Mouse (Mus musculus) lung, adult 2 months (tissue): ENCODE results near the gene Fam199x. TPM values are rescaled to one million over a fixed set of nuclear protein-coding genes. Genes with fewer than 3 reads are reported as not detected.

Experiments
- DNase-seq: peaks from one replicate; pipeline ENCODE4 v3.0.0; 2022
- H3K4me1 ChIP-seq: fragments of 200-500 bp; 2 replicates; pipeline ENCODE4 v1.6.1; 2011; ENCODE audit warnings: low read length; ENCODE audit not compliant: control insufficient read depth, insufficient read depth
- H3K4me3 ChIP-seq: fragments of 200-500 bp; replicated peaks from 2 replicates; pipeline ENCODE3; 2011; ENCODE audit warnings: low read depth, mild to moderate bottlenecking, control low read depth, low read length; ENCODE audit errors: extremely low read depth
- CTCF ChIP-seq: fragments of 200-500 bp; IDR thresholded peaks from 2 replicates; pipeline ENCODE4 v1.5.1; 2011; ENCODE audit warnings: mild to moderate bottlenecking, low read length, control low read depth; ENCODE audit not compliant: insufficient read depth
- POLR2A ChIP-seq: fragments of 200-500 bp; IDR thresholded peaks from 2 replicates; pipeline ENCODE4 v1.6.1; 2011; ENCODE audit warnings: low read depth, mild to moderate bottlenecking, control low read depth, low read length, borderline replicate concordance; ENCODE audit errors: extremely low read depth
- WGBS: fragments of 180-500 bp; shearing (Covaris S2); methylation state at CpG from one replicate; pipeline ENCODE4 v1.1.7; 2018; 5-methylcytosine and 5-hydroxymethylcytosine counted together
- polyA plus RNA-seq: library from polyadenylated mRNA; depleted of rRNA; stranded (reverse); fragments of >200 nt; gene quantifications from 2 replicates; pipeline ENCODE4 v1.2.3, GENCODE M21; 2012; rRNA removed

Gene Fam199x
- polyA plus RNA-seq, 1 experiment = 1.3 TPM

DNA sequence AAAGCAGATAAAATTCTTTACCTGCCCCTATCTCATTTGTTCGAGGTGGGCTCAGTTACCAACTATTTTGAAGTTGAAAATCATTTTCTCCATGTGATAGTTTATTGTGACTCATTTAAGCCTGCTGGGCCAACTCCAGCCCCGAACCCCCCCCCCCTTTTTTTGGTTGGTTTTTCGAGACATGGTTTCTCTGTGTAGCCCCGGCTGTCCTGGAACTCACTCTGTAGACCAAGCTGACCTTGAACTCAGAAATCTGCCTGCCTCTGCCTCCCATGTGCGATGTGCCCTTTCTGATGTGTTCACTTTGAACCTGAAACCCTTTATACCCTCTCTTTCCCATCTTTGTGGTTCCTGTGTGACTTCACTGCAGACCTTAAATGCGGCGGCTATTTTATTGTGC, 10.9 kb upstream of the Fam199x start:
- DNase-seq = no peak
- no peak for TF ChIP-seq POLR2A
- no peak for TF ChIP-seq CTCF
- 50% methylated on average over 7 of the region's 7 CpGs for WGBS
- Histone ChIP-seq H3K4me3 (peak overlapping the region; percentile 98), H3K4me1 (no peaks in the 10 kb centered on the region)

DNA sequence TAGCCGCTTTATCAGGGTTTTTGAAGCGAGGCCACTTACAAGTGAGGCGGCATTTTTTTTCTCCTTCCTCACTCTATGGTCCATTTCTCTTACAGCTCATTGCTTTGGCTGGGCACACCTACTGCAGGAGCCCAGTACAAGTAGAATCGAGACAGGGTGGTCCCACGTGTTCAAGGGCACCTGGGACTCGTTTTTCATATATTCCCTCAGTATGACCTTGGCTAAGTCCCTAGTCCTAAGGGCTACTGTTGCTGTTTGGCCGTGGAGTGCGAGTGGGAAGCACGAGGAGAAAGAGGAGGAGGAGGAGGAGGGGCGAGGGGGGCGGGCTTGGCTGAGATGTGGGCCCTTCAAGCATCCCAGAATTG, 352 bp upstream of the Fam199x start:
- WGBS = 32% methylated on average over 9 of the region's 11 CpGs
- TF ChIP-seq CTCF (no peak), POLR2A (no peak)
- H3K4me3 ChIP-seq = peak overlapping the region; percentile 67

DNA sequence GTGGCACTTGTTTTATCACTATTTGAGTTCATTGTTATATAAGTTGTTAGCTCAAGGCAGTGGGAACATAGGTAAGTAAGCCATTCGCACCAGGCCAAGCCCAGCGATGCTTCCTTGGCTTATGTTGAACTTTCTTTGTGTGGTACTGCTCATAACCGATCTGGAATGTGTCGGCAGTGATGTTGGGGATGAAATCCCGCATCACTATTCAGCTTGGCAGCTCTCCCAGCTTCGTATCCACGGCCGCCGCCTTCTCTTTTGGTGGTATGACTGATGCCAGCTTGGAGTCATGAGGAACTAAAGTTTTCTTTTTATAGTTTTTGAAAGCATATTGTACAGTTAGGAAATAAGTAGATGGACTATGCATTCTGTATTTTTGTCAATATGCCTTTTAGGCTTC, 13.8 kb downstream of the Fam199x start:
- Histone ChIP-seq H3K4me1 (no peaks in the 10 kb centered on the region), H3K4me3 (no peak overlapping the region)
- TF ChIP-seq CTCF = no peak
- no peak for TF ChIP-seq POLR2A
- WGBS = 71% methylated on average over 9 of the region's 9 CpGs
- DNase-seq = no peak

More for the DNA sequence above, 352 bp upstream of the Fam199x start:
- DNase-seq = no peak
- peaks cover 6% of the 10 kb centered on the region for H3K4me1 ChIP-seq

DNA sequence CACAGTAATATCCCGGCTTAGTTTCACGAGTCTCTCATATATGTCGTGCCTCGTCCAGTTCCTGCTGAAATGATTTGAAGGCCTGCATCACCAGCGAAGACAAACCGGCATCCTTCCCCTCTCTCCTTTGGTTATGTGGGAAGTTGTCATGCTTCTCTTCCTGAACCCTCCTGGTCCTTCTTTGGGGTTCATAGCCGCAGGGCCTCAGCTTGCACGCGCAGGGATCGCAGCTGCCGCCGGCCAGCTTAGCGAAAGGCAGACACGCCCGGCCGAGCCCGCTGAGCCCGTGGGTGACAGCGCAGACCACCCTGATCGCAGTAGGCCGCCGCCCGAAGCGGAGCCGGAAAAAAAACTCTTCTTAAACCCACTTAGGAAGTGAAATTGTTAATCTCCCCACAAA, 55.1 kb downstream of the Fam199x start:
- DNase-seq = no peak
- 27% methylated on average over 25 of the region's 25 CpGs for WGBS
- H3K4me3 ChIP-seq = no peak overlapping the region
- no peaks in the 10 kb centered on the region for H3K4me1 ChIP-seq
- TF ChIP-seq POLR2A (no peak), CTCF (no peak)

DNA sequence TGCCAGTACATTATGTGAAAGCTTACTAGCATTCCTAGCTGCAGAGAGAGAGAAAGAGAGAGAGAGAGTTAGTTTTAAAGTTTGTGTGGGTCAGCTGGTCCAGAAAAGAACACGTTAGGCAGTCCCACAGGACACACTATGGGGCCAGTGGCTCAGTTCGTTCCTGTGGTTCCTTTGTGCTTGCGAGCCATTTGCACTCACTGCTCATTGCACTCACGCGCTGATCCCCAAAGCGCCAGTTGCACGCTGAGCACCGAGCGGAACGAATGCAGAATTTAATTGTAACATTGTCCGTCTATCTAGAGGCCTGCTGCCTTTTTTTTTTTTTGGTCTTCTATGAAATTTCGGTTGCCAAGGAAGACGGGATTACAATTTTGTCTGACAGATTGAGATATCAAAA, 57.1 kb downstream of the Fam199x start:
- TF ChIP-seq POLR2A (no peak), CTCF (no peak)
- Histone ChIP-seq H3K4me3 (no peak overlapping the region), H3K4me1 (no peaks in the 10 kb centered on the region)
- WGBS = 32% methylated on average over 13 of the region's 13 CpGs
- no peak for DNase-seq

DNA sequence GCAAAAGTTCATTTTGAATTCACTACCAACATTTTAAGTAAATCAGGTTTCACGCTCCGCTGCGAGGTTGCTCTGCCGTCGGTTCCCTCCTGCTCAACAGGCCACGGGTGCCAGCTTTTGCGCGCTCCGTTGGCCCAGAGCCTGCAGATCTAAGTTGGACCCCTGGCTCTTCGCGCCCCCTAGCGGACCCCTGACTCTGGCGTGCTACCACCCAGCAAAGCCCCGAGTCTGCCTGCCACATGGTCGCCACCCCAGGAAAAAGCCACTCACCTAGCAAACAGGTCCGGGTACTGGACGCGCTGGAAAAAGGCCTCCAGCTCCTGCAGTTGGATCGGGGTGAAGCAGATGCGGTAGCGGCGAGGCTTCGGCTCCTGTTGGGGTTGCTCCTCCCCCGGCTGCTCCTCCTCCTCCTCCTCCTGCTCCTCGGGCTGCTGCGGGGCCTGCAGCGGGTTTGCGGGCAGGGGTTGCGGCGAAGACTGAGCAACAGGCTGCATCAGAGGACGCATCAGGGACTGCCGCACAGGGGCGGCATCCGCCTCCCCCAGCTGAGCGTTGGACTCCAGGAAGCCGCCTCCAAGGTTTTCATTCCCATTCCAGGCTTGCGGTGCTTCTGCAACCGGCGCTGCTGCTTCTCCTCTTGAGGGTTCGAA, 68.8 kb downstream of the Fam199x start:
- no peak for TF ChIP-seq CTCF
- TF ChIP-seq POLR2A = no peak
- no peaks in the 10 kb centered on the region for H3K4me1 ChIP-seq
- no peak for DNase-seq
- H3K4me3 ChIP-seq = no peak overlapping the region
- whole genome bisulfite sequencing = 32% methylated on average over 40 of the region's 40 CpGs

DNA sequence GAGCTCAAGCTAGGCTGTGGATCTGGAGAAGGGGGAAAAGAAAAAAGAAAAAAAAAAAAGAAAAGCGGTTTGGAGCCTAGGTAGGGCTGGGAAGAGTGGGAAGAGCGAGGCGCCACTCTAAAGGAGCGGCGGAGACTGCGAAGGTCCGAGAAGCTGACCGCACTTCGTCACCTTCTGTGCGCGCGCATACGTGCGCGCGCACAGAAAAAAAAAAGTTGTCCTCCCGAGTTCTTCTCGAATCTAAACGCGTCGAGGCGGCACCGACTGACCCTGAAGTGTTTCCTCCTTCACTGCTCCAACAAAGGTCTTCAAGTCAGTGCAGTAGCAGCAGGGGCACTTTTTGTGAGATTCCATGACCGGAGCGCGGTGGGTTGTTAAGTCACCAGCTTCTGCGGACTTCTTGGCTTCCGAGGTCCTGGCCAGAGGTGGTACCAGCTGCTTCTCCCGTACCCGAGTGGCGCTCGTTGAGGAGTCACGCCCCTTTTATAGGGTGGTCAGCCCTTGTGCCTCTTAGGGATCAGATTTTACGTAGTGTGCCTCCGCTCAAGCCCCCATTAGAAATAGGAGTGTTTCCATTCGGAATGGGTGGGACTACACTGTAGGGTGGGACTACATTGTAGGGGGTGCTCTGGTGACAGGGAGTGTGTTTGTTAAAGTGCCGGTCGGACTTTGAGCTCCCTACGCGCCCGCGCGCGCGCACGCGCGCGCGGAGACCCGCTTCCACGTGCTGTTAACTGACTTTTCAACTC, 70.5 kb downstream of the Fam199x start:
- 32% methylated on average over 52 of the region's 52 CpGs for WGBS
- no peak overlapping the region for H3K4me3 ChIP-seq
- no peak for TF ChIP-seq CTCF

DNA sequence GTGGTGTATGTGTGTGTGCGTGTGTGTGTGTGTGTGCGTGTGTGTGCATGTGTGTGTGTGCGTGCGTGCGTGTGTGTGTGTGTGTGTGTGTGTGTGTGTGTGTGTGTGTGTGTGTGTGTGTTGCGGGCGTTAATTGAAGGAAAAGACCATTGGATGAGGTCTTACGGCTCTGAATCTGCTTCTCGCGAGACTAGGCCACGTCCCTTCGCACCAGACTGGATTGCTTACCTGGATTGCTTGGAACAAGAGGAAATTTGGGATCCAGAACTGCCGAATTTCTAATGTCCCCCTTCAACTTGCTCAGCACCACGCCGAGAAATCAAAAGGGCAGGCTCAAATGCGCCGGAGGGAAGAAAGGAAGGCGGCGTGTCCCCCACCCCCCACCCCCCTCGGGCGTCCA, 72.3 kb downstream of the Fam199x start, which contains the start of gene Esx1:
Esx1 (minus strand) TSS at position 366 of the 400 bp plus-strand sequence.
- DNase-seq = no peak
- H3K4me3 ChIP-seq = no peak within 1 kb of the TSS
- TF ChIP-seq POLR2A = no peak
- TF ChIP-seq CTCF = no peak
- WGBS = 32% methylated on average over 21 of the region's 21 CpGs
- H3K4me1 ChIP-seq = no peaks in the 10 kb centered on the region

More for the DNA sequence above, 70.5 kb downstream of the Fam199x start:
- no peaks in the 10 kb centered on the region for H3K4me1 ChIP-seq
- DNase-seq = no peak

DNA sequence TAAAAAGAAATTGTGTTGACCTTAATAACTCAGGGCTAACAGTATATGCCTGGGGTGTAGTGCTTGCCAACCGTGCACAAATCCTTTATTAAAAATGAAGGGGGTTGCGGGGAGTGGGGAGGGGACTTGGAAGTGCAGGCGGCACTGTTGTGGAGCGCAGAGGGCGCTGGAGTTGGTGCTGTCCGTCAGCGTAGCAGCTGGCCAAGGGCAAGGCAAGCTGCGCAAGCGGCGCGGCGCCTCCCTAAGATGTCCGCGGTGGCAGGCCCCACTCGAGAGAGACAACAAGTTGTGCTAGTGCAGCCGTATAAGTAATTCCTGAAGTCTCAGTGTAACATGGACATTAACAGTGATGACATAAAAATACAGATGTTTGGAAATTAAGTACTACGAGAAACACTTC, 78.1 kb downstream of the Fam199x start:
- 19% methylated on average over 17 of the region's 17 CpGs for WGBS
- TF ChIP-seq CTCF (no peak), POLR2A (no peak)
- no peak for DNase-seq
- Histone ChIP-seq H3K4me1 (no peaks in the 10 kb centered on the region), H3K4me3 (no peak overlapping the region)

Other genes with a start within 250 kb of the Fam199x start
- 3.1 and 5.8 TPM in 2 replicates for gene Plp1, start 226.9 kb upstream of the Fam199x start, polyA plus RNA-seq
- gene Rab9b, start 180.8 kb upstream of the Fam199x start, polyA plus RNA-seq = not detected in 2 replicates
- not detected in 2 replicates for gene H2bfm, start 122.3 kb upstream of the Fam199x start, polyA plus RNA-seq
- gene Tmsb15b2, start 74.1 kb upstream of the Fam199x start, polyA plus RNA-seq = not detected in 2 replicates
- 0.25 and 0.49 TPM in 2 replicates for gene Tmsb15l, start 72.7 kb upstream of the Fam199x start, polyA plus RNA-seq
- 0.62 TPM in 1 of 2 replicates, not detected in the other for gene Tmsb15b1, start 72.7 kb upstream of the Fam199x start, polyA plus RNA-seq
- 0.26 and 0.34 TPM in 2 replicates for gene Zcchc18, start 56.4 kb upstream of the Fam199x start, polyA plus RNA-seq
- gene Slc25a53, start 11.3 kb upstream of the Fam199x start, polyA plus RNA-seq = 3.6 and 4.3 TPM in 2 replicates
- gene Esx1, start 72.5 kb downstream of the Fam199x start, polyA plus RNA-seq = not detected in 2 replicates